Mouse (Mus musculus): ENCODE results near the gene Ston2.
A peak's percentile ranks its signal among the peaks of the same experiment; 100 is the strongest.
"Not testable (repeated sequence)": the region's sequence is repeated elsewhere in the genome, so short reads cannot be mapped to it uniquely, and the experiment has no call there.

The Ston2 gene

DNA sequence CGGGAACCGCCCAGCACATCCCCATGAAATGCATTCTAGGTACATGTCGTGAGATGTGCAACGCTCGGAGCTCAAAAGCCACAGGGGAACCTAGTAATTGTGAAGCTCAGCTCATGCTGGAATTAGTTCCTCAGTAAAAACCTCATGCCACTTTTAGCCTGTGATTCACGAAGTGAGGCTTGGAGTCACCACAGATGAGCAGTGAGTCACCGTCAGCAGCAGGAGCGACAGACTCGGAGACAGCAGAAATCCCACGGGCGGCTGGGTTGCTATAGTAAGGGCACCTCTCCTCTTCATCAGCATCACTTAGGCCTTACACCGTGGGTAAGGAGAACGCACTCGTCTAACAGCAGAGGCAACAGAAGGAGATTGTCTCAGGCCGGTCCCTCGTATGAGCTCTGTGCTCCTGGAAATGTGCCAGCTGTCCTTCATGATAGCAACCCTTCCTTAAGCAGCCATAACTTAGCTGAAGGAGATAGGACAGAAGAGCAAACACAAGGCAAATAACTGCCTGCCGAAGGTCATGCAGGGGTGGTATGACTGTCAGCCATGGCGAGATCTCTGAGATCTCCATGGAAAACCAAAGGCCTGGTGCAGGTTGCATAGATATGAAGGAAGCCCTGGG, 39.8 kb downstream of the Ston2 start:
- peak; percentile 89 for DNase-seq

DNA sequence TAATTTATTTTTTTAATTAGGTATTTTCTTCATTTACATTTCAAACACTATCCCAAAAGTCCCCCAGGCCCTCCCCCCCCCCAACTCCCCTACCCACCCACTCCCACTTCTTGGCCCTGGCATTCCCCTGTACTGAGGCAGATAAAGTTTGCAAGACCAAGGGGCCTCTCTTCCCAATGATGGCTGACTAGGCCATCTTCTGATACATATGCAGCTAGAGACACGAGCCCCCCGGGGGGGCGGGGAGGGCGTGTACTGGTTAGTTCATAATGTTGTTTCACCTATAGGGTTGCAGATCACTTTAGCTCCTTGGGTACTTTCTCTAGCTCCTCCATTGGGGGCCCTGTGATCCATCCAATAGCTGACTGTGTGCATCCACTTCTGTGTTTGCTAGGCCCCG, 41.3 kb downstream of the Ston2 start:
- DNase-seq = not testable (repeated sequence)

DNA sequence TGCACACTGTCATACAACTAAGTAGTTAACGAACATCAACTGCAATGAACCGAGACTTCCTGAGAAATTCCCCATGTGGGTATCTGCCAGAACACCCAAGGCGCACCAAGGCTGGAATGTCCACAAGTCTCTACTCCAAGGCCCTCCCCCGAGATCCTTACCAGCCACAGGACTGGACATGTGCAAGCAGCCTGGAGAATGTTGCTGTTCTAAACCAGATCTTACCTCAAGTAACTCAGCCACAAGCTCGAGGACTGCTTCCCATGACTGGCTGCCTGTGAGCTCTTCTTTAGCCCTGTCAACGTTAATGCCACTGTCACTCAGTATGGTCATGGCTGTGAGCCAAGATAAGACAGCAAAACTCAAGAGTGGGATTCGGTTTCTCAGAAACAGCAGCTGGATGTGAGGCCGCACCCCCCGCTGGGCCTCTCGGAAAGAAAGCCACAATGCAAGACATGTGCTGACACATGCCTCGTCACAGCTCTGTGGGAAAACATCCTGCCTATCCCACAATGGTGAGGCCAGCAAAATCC, 42.4 kb downstream of the Ston2 start:
- DNase-seq = no peak

DNA sequence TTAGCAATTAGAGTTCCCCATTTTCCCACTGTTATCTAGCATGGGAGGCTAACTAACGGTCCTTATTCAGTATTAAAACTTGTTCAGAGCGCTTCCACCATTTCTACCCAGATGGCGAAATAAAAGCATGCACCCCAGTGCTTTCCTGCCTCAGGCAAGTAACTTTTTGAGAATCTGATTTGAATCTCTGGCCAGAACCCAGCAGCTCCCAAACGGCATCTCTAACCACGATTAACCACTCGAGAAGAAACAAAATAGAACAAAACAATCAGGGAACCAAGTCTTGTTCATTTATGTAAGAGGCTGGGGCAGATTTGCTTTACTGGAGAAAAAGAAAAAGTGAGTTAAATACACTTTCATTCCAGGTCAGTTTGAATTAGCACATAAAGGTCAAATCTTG, 44.1 kb downstream of the Ston2 start:
- no peak for DNase-seq

DNA sequence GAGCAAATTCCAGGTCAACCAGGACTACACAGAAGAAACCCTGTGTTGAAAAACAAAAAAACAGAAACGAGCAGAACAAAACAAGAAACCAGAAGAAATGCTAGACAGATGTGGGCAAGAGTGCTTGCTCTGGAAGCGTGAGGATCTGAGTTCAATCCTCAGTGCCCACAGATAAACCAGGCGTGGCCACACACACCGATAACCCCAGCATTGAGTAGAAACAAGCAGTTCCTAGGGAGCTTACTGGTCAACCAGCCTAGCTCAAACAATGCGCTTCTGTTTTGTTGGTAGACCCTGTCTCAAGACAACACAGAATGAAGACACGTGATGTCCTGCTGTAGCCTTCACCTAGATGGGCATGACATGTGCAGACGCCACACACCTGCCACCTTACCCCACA, 45.3 kb downstream of the Ston2 start:
- no peak for DNase-seq

DNA sequence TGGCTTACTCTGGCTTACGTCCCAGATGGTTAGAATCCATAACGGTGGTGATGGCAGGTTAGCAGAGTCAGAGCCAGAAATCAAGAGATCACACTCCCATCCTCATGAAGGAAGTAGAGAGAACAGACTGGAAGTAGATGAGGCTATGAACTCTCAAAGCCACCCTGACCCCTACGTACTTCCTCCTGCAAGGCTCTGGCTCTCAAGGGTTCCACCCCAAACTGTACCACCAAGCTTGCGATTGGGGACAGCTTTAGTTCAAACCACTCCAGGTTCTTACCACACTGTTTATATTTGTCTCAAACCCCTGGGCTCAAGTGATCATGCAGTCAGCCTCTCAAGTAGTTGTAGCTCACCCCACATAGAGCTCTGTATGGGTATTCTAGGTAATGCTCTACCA, 49.8 kb downstream of the Ston2 start:
- DNase-seq = no peak

DNA sequence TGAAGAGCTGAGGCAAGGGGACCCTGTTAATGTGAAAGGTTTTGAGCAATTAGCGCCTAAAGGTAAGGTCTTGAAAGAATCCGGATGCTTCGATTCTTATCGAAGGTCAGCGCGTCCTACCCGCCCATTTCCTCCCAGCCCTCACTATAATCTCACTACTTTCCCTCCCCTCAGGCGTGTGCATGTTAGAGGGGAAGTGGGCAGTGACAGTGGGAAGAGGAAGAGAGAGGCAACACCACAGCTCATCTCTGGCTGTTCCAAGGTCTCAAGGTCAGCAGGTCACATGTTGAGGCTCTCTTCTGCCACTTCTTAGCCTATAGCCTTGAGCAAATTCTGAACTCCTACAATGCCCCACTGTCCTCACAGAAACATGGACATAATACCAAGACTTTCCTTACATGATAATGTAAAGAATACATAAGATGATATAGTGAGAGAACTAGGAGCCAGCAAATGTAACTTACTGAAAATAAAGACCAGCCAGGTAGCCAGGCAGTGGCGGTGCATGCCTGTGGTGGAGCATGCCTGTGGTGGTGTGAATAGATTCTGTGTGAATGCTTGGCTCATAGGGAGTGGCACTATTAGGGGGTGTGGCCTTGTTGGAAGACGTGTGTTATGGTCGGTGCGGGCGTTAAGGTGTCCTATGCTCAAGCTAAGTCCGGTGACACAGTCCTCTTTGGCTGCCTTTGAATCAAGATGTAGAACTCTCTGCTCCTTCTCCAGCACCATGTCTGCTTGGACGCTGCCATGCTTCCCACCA, 51.8 kb downstream of the Ston2 start:
- no peak for DNase-seq

DNA sequence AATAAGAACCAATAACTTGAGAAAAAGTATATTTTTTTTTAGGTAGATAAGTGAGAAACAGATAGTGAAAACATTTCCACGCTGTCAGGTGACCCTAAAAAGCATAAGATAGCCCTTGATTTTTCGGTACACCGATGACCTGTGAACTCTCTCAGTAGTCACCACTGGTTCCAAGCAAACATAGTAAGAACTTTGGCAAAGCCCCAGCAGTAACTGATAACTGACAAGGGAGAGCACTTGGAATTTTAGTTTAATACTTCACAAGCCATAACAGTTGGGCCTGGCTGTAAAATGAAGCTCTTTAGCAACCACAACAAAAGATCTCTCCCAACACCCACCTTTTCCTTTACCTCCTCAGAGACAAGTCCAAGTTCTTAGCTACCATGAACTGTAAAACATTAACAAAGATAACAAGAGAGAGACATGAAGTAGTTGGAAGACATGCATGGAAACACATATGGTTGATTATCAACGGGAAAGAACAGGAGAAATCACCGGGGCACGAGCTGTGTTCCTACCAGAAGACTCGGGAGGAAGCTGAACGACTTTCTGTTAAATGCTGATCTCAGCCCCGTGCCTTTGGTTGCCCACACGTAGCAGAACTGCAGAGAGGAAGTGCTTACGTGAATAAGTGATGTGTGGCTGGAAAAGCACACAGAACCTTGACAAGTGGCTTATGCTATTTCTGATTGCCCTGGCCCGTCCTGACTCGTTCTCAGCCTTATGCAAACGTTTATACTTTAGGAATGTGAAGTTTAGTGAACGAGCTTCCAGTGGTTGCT, 53.8 kb downstream of the Ston2 start:
- DNase-seq = no peak

DNA sequence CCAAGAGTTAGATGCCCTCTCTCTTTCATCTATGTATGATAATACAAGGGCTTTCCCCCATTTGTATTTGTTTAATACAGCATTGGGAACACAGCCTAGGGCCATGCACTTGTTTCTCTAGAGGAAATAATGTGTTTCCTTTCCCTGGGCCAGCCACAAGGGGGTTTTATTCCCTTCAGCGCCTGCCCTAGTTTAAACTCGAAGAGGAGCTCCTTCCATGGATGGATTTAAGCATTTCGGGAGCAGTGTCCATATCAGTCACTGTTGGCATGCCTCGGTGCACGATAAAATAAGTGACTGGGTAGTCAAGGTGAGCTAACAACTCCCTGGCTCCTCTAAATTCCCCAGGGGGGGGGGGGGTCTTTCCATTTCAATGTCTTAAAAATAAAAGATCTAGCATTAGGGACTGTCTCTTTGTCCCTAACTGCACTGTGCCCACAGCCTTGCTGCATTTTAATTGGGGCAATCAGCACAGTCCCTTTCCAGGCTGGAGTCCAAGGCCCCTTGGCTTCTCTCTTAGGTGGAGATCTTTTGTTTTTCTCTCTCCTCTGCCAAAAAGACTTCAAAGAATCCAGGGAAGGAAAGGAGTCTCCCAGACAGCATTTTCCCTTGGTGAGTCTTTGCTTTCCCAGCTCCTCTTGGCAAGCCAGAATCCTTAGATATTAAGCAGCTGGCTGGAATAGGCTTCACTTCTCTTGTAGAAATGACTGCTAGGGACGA, 55.3 kb downstream of the Ston2 start:
- peak; percentile 35 for DNase-seq

DNA sequence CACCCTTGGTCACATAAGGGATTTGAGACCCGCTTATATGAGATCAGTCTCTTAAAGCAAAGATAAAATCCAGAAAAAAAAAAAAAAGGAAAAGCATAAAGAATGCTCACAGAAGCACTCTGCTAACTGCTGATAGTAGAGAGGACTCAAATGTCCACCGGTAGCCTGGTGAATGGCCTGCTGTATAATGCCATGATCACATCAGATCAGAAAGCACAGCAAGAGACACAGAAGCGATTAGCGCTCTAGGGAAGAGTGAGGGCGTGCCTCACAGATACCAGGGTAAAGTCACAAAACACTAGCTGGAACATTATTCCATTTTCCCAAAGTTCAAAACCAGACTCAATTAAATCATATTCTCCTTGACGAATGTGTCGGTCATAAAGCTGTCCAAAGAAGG, 62.0 kb downstream of the Ston2 start:
- DNase-seq = no peak

DNA sequence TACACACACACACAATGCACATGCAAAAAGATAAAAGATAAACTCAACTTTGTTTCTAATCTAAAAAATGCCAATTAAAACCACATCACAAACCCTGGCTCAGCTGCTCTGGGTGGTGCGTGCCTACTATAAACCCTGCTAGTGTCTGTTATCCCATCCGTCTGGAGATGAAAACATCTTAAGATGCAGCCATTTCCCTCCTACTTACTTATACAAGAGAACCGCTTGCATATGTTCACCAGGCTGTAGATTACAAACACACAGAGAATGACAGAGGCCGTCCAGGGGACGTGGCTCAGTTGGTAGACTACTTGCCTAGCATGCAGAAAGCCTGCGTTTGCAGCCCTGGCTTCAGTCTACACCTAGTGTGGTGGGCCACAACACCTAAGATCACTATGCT, 64.3 kb downstream of the Ston2 start:
- no peak for DNase-seq

DNA sequence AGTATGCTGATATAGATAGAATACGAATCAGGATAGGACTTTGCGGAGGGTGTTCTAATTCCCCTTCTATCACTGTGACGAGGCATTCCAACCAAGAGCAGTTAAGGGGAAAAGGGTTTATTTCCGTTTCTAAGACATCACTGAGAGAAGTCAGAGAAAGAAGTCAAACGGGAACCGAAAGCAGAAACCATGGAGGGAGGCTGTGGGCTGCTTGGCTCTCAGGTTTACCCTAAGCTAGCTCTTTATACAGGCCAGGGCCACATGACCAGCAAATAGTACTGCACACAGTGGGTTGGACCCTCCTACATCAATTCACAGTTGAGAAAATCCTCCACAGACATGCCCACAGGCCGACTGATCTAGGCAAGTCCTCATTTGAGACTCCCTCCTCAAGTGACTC, 69.1 kb downstream of the Ston2 start:
- DNase-seq = no peak

DNA sequence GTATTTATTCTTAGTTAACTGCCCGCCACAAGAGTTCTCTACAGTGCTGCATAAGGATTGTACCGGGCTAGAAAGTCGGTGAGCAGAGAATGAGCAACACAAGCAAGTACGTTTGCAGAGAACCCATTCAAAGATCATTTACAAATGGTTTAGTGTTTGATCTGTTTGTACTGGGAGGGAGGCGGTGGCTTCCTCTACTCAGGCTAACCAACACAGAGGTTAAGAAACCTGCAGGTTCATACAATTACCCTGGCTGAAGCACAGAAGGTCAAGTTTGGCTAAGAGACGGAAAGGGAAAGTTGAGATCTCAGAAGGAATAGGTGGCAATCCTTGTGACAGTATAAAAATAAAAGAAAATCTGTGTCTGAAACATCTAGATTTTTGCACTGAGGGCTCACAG, 72.5 kb downstream of the Ston2 start:
- no peak for DNase-seq

DNA sequence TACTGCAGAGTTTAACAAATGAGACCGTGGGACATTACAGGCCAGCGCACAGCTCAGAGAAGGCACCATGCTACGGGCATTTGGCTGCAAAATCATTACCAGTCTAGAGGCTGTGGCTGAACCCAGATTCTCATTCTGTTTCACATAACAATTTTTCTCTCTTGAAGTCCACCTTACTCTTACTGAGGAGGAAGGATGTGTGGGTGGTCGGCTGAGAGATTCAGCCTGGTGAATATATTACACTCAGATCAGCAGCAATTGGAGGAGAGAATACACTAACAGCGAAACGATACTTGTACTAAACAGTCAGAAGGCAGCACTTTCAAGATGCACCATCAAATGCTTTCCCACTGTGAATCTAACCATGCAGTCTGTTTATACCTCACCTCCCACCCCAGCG, 74.8 kb downstream of the Ston2 start:
- DNase-seq = no peak

DNA sequence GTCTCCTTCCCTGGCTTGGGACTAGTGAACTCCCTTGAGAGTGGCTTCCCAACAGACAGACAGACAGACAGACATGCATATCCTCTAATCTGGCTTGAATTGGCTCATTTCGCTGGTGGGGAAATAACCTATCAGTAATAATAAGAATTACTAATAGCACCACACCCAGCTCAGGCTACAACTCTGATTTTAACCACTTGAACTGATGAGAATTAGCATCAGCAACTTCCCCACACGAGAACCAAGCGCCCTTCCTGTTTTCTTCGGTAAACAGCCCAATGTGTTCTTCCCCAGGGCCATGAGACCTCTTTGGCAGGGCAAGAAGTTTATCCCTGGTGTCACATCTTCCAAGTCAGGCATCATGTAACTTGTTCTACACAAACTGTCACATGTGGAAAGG, 76.5 kb downstream of the Ston2 start:
- no peak for DNase-seq

DNA sequence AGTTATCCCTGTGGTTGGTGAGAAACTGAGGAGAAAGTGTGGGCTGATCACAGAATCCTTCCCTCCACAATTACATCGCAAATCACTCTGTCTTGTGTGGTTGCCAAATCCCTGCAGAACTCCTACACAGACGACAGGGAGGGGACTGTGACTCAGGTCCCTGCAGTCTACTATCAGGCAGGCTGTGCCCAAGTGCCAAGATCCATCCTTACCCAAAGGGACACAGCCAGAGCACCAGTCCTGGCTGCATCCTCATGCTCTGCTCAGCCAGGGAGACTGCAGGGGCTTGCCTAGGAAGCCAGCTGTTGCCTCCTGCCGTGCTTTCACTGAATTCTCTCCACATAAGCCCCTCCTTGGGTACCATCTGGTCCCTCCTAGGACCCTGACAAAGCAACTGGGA, 77.3 kb downstream of the Ston2 start:
- peak; percentile 84 for DNase-seq

DNA sequence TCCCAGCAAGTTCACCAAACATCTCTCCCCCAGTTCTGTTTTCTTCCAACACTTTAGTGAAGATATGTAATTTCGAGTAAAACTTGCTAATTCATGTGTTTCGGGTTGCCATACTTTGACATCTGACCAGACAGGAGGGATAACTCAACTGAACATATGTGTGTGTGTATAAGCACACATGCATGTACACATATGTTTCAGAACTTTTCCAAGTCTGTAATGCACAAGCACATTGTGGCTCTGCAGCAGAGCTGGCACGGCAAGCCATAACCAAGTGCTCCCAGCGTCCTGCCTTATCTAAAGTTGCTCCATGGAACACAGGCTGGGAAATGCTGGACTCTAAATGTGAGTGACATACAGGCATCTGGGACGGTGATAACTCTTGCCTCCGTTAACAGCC, 78.6 kb downstream of the Ston2 start:
- DNase-seq = no peak

DNA sequence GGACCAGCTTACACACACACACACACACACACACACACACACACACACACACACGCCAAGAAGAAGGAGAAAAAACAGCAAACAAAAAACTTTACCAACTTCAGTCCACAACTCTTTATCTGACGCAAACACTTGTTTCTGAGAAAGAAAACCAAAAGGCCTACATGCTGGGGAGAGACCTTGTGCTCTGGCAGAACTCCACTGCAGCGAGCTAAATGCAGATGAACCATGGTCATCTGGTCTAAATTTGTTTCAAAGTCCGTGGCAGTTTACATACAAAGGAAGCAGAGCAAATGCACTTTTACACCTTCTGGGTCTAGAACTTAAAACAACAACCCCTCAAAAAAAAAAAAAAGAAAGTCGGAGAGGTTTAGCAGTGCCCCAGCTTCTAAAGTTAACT, 79.0 kb downstream of the Ston2 start:
- DNase-seq = no peak

DNA sequence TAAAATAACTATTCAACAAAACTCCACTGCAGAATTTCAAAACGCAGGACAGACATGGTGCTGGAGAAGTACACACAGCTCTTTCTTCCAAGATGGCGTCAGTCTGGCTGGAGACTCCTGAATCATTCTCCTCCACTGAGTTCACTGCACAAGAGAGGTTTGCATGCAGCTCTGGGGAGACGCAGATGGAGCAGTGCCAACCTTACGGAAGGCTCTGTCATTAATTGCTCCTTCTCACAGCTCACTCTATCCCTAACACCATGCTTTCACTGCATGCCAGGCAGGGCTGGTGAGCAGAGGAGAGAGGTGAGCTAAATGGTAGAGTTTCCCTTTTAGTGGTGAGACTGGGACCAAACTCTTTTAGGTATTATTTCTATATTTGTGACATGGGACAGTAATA, 80.4 kb downstream of the Ston2 start:
- no peak for DNase-seq

DNA sequence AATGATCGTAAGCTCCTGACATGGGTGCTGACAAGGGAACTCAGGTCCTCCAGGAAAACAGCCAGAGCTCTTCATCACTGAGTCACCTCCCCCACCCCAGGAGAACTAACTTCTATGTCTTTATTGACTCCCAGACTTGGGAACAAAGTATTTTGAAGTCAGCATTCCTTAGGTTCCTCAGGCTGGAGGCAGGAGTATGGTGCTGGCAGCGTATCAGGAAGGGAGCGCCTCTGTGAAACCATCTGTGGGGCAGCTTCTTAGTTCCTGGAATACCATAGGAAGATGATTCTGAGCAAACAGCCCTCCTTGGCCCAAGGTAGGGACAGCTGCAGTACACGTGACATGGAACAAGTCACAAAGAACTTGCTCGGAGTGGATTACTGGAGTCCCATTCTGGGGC, 84.7 kb downstream of the Ston2 start:
- no peak for DNase-seq

DNA sequence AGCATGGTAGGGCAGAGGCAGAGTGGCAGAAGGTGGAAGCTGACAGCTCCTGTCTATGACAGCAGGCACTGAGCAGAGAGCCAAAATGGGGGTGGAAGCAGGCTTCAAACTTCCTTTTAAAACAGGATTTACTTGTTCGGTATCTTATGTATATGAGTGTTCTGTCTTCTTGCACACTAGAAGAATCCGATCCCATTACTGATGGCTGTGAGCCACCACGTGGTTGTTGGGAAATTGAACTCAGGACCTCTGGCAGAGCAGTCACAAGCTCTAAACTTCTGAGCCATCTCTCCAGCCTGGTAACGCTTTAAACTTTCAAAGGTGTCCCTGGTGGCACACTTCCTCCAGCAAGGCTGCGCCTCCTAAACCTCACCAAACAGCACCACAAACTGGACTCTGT, 85.4 kb downstream of the Ston2 start:
- DNase-seq = peak; percentile 27

DNA sequence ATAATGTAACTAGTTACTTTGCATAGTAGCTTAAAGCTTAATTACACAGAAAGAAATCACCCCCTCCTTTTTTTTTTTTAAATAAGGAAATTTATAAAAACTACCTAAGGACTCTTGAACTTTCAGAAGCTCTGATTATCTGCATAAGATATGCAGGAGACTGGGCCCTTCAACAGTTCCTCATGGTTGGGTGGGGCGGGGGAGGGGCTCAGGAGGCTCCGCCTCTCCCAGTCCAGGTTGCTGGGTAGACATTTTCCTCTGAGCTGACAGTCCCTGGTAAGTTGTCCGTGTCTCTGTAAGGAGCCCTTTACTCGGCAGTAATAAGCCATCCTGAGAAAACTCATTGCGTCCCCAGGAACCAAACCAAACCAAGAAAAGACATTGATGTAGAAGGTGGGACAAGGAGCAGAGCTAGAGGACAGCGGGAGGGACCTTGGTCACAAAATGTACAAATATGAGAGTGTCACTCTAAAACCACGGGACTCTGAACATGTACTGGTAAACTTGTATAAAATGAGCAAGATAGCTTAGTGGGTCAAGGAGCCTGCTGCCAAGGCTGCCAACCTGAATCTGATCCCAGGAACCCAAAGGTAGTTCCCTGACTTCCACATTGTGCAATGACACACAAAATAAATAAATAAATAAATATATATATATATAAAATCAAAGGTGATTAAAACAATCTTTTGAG, 88.6 kb downstream of the Ston2 start:
- DNase-seq = no peak

DNA sequence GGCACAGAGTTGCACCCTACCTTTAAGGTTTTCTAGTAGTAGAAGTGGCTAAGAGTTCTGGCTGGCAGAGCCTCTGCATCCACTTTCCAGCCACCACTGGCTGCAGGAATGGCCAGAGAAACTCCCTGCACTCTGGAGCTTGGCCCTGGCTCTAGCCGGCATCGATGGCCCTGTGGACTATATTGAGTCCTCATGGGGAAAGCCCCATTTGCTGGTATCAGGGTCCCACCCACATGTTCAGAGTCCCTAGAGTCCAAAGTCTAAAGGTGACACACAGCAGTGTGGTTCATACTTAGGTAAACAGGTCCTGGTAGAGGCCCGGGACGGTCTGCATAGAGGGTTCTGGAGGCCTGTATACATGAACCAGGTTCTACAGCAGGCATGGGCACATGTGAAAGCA, 92.0 kb downstream of the Ston2 start:
- no peak for DNase-seq
